Mouse (Mus musculus) heart, postnatal 36 days (tissue): ENCODE results near the gene Cacna2d2. TPM values are rescaled to one million over a fixed set of nuclear protein-coding genes. Genes with fewer than 3 reads are reported as not detected.

Experiments used
- DNase-seq, 2 experiments: peaks; one replicate each; pipeline ENCODE4 v3.0.0; 2021 to 2022
- intact Hi-C: fragments of 180-260 bp; cut with DNase I; formaldehyde crosslinking; loops from one replicate; pipeline ENCODE4 v1.15.1; 2025
- total RNA-seq, 2 experiments: library from RNA; stranded (reverse); gene quantifications; 2 replicates each; pipeline ENCODE4 v1.2.3; 2021

Gene Cacna2d2
- total RNA-seq, 2 experiments from 2014 or later = 10.5 to 13.3 TPM

DNA sequence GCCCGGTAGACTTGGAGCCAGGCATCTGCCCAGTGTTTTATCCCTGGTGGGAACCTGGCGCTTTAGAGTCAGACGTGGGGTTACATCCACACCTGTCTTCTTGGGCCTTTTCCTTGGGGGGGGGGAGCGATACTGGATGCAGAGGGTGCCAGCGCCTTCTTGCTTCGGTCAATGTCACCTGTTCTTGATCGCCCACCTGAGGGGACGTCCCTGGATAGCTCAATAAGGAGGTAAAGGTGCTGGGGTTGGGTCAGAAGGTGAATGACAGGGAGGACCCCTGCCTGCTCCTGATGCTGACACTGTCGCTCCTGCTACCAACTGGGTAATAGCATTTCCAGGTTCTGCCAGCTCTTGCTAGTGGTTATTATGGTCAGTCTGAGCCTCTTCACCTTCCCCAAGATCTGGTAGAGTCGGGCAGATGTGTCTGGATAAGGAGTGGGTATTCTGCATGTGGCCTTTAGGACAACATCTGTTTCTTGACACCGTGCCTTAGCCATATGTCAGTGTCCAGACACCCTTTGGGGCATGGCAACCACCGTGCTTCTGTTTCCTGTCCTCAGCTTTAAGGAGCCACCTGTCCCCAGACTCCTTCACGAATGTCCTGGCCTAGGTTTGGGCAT, 1.4 kb downstream of the Cacna2d2 start:
- intact Hi-C loops = no loop called here
- no peak for DNase-seq

GRCm38 (mm10) chr9:107403116-107403515, 3.7 kb downstream of the Cacna2d2 start:
- intact Hi-C loops = no loop called here
- DNase-seq = no peak

GRCm38 (mm10) chr9:107409449-107409848, 10.0 kb downstream of the Cacna2d2 start:
- intact Hi-C loops = no loop called here

GRCm38 (mm10) chr9:107417106-107417505, 17.7 kb downstream of the Cacna2d2 start:
- no peak for DNase-seq

More at GRCm38 (mm10) chr9:107409449-107409848, 10.0 kb downstream of the Cacna2d2 start:
- DNase-seq = no peak

DNA sequence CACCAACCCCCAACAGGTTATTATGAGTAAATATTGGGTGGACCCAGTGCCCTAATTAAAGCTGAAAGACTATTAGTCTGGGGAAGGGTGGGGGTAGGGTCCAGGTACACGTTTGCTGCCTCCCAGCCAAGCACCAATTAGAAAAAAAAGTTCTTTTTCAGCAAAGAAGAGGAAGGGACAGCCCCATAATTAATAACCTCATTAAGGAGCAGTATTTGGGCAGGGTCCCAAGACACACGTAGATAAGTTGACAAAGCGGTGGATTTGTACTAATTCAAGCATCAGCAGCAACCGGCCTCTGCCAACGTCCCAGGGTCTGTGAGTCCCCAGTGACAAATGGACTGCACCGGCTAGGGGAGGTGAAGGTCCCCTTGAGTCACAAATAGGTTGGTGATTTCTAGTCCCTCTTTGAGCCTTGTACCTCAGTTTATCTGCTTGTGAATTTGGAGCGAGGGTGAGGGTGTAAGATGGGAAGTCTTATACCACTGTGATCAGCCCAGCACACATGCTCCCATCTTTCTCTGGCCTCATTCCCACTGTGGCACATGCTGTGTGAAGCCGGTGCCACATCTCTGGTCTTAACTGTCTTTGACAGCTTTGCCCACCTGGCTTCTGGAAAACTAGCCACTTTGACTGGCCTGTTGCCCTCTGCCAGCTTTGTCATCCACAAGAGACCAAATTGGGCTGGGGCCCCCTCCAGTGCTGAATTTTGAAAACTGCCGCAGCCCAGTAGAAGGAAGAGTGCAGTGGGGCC, 20.3 kb downstream of the Cacna2d2 start:
- DNase-seq = no peak
- intact Hi-C loops = no loop called here

More at GRCm38 (mm10) chr9:107417106-107417505, 17.7 kb downstream of the Cacna2d2 start:
- intact Hi-C loops = no loop called here

GRCm38 (mm10) chr9:107420898-107421297, 21.5 kb downstream of the Cacna2d2 start:
- DNase-seq = no peak
- intact Hi-C loops = no loop called here

GRCm38 (mm10) chr9:107422878-107423277, 23.5 kb downstream of the Cacna2d2 start:
- DNase-seq = no peak
- intact Hi-C loops = no loop called here

DNA sequence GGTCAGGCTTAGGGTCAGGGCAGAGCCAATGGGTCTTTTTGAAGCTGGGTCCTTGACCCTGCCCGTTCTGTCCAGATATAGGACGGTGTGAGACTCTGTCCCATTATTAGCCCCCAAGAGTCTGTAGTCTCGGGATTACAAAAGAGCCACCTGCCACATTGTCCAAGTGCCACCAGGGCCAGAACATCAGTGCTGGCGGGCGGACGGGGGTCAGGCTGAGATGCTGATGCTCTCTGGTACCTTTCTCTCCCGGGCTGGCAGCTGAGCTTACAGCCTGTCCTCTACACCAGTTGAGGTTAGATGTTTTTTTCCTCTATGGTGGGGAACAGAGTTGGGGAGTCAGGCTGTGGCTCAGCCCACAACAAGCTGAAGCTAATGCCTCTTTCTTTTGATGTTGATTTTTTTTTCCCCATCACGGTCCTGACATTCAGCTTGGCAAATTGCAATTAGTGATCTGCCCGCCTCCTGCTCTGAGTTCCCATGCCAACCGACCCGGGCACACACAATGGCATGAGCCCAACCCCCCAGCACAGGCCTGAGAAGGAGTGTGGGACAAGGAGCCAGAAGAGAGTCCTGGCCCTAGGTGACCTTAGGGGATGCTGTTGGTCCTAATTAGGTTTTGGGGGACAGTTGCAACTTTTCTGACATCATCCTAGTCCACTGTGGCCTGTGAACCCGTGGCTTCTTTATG, 25.2 kb downstream of the Cacna2d2 start:
- no peak for DNase-seq
- intact Hi-C loops = no loop called here

- intact Hi-C loops = no loop called here
- no peak for DNase-seq
Observed at GRCm38 (mm10) chr9:107427876-107428275, 28.5 kb downstream of the Cacna2d2 start.

GRCm38 (mm10) chr9:107428451-107429186, 29.2 kb downstream of the Cacna2d2 start:
- intact Hi-C loops = no loop called here

DNA sequence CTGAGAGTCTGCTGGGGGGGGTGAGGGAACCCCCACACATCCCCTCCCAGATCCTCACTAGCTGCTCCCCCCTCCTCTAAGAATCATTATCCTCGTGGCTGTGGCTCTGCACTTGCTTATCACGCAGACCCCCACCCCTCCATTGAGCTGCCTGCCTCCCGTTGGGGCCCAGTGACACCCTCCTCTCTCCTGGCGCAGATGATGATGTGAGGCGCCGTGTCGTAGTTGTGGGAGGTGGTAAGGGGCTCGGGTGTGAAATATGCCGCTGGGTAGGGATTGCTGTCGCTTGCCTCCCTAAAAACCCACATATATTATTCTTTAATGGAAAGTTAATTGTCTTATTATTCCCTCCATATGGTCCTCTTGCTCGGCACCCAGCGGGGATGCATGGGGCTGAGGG, 31.0 kb downstream of the Cacna2d2 start:
- intact Hi-C loops = no loop called here
- DNase-seq = no peak

More at GRCm38 (mm10) chr9:107428451-107429186, 29.2 kb downstream of the Cacna2d2 start:
- DNase-seq = no peak

DNA sequence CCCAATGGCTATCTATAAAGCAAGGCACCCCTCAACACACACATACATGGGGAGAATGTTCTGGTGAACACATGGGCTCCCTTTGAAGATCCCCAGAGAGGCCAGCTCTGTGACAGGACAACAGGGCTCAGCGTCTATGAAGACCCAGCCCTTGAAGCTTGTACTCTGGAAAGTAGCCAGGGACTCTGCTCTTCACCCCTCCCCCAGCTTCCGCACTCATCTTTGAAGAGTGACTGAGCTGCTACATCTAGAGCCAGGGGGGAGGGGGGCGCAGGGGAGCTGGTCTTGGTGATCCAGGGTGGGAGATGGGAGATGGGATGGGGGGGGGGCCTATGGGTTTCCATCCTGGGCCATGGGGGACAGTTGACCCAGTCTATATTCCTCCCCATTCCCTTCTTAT, 33.1 kb downstream of the Cacna2d2 start:
- no peak for DNase-seq
- intact Hi-C loops = no loop called here

- no peak for DNase-seq
- intact Hi-C loops = no loop called here
Observed at GRCm38 (mm10) chr9:107434851-107435250, 35.4 kb downstream of the Cacna2d2 start.

DNA sequence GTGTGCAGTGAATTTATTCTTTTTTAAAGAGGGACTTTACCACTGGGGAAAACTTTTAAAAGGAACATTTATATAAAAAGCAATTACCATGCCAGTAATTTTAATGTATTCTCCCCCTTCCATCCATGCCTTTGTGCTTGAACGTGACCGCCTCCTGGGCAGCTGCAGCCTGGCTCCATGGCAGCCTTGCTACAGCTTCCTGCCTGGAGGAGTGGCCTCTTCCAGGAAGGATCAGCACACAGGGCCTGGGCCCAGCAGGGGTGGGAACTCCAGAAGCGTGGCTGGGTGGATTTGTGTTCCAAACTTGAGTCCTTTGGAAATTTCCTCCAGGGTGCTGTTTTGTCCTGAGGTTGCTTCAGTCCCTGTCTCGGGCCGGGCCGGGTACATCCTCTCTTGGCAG, 35.9 kb downstream of the Cacna2d2 start:
- intact Hi-C loops = no loop called here
- no peak for DNase-seq

DNA sequence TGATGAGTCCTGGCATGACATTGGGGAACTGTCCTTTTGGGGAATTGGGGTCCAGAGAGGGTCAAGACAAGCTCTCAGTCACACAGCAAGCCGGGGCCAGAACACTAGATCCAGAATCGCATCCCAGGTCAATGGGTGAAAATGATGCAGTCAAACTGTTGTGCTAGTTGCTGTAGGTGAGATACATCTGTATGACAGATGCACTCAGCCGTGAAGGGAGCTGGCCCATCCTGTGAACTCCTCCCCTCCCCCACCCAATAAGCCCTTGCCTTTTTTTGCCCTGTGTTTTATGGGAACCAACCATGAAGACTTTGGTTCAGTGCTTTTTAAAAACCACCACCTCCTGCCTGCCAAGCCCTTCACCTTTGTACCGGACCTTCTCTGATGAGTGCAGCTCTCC, 43.5 kb downstream of the Cacna2d2 start:
- DNase-seq = no peak
- intact Hi-C loops = no loop called here

- no peak for DNase-seq
- intact Hi-C loops = no loop called here
Observed at GRCm38 (mm10) chr9:107443324-107443723, 43.9 kb downstream of the Cacna2d2 start.

DNA sequence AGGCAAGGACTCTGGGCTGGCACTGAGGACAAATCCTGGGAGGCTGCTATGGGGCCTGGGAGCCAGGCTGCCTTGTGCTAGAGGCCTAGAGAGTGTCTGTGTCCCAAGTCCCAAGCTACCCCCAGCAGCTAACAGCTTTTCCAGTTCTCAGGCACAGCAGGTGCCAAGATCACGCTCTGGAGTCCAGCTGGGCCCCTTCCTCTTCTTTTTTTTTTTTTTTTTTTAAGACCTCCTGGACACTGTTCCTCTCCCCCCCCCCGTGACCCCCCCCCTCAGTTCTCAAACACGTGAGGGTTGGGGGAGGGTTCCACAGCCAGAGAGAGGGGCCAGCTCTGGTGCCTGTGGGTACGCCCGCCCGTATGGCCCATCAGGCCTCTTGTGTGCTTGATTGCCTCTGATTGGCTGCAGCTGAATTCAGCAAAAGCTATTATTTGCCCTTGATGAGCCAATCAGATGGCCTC, 45.6 kb downstream of the Cacna2d2 start:
- intact Hi-C loops = no loop called here
- no peak for DNase-seq

DNA sequence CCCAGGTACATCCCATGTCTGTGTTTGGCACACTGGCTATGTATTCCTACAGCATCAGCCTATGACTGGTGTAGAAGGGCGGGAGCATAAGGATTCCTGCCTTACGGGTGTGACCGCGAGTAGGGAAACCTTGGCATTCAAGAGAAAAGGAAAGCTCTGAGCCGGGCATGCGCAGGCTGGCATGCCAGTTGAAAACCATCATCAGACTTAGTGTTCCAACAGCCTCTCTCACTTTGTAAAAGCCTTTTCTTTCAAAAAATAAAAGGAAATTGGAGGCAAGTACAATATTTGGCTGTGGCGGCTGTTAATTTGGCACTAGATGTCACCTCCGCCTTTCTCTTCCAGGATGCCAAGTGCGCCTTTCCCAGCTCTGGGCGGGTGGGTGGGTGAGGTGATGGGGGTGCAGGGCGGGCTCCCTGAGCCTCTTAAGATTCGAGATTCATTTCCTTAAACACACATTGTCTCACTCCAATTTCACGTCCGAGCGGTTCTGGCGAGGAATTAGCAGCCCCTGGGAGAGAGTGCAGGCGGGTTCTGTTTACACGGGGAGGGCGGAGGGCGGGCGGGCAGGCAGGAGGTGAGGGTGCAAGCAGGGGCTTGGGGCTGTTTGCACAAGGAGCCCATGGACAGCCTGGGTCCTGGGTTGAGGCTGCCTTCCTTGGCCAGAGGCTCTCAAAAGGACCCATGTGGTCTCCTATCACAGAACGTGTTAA, 49.5 kb downstream of the Cacna2d2 start:
- intact Hi-C loops = no loop called here
- DNase-seq = no peak

GRCm38 (mm10) chr9:107451400-107451799, 52.0 kb downstream of the Cacna2d2 start:
- intact Hi-C loops = no loop called here
- DNase-seq = no peak

DNA sequence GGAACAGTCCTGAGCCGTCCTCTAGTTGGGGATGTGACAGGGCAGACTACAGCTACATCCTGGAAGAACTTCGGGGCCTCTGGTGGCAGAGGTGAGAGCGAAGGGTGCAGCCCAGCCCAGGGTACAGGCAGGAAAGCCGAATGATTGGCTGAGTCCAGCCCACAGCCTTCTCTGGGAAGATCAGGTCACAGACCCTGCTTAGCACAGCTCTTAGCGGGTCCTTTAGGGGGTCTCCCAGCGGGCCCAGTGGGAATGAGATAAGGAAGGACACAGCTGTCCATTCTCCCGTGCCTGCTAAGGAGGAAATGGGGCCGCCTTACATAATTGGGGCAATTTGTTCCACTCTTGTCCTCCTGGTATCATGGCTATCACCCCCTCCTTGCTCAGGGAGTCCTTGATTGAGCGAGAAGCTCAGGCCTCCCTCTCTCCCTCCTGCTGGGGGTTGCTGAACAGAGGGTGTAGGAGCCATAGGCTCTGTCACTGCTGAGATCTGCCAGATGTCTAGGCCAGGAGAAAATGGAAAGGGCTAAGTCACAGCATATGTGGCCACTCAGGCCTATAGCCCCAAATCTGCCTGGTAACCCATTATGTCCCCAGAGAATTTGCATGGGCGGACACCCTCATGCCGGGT, 52.6 kb downstream of the Cacna2d2 start:
- intact Hi-C loops = no loop called here
- DNase-seq = no peak
